Mouse (Mus musculus): ENCODE results near the gene Ccr5. TPM values are rescaled to one million over a fixed set of nuclear protein-coding genes. Genes with fewer than 3 reads are reported as not detected.

Ccr5 gene
- polyA plus RNA-seq (2015; fragmentation: Nextera tagmentation; extraction: Ambion mirVana): 1.6 and 1.7 TPM in 2 replicates

DNA sequence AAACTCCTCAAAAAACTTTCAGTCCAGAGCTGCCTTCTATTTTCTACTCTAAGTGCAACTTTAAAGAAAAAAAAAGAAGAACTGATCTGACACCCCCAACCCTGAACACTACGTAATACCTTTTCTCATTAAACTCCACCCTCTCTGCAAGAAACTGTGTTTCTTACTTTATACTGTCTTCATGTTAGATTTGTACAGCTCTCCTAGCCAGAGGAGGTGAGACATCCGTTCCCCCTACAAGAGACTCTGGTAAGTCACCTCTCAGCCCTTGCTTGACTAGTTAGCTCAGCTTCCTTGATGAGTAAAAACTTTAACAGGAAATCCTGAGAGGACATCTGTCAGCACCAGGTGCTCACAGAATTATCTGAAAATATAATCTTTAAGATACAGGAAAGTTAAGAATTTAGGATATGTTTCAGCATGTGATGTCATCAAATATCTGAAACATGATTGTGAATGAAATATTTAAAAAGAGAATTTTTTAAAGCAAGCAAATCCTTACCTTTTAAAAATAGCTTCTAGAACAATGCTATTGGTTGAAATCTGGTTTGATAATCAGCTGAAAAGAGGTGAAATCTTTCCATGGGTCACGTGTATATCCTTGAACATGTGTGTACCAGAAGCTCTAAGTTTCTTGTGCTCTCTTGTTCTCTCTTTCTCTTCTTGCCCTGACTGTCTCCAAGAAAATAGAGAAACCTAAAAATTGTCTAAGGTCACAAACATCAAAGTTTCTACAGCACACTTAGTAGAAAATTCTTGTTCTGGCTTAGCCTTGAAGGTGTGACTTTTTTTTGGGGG is at the start of gene Ccr5:
TSS of gene Ccr5 (plus strand) at position 157 of the 798 bp plus-strand sequence.

DNA sequence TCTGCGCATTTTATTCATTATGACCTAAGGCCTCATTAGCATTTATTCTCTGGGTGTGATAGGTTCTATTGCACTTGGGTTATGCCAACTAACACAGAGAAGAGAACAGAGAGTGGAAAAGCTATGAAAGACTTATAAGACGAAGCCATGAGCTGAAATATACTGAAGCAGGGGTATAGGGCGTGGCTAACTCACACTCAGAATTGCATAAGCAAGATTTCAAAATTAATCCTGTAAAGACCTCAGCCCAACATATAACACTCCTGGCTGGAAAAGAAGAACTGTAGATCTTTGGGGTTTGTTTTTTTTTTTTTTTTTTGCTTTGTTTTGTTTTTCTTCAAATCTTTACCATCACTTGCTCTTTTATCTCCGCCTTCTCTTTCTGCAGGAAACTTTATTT is 19.6 kb upstream of the Ccr5 start, which contains the start of gene Ccr2:
TSS of gene Ccr2 (plus strand) at position 228 of the 400 bp plus-strand sequence.

Other genes with a start within 250 kb of the Ccr5 start
- gene Ccr1, start 152.9 kb upstream of the Ccr5 start, polyA plus RNA-seq (2015; fragmentation: Nextera tagmentation; extraction: Ambion mirVana): 14.5 and 18.3 TPM in 2 replicates
- not detected in 2 replicates for gene Ccr1l1, start 143.1 kb upstream of the Ccr5 start, polyA plus RNA-seq (2015; fragmentation: Nextera tagmentation; extraction: Ambion mirVana)
- gene Ccr3, start 99.6 kb upstream of the Ccr5 start, polyA plus RNA-seq (2015; fragmentation: Nextera tagmentation; extraction: Ambion mirVana): 0.32 and 0.55 TPM in 2 replicates
- gene Ccr2, start 19.6 kb upstream of the Ccr5 start, polyA plus RNA-seq (2015; fragmentation: Nextera tagmentation; extraction: Ambion mirVana): 9.8 and 13.6 TPM in 2 replicates
- gene 2010315B03Rik, start 191.2 kb downstream of the Ccr5 start, polyA plus RNA-seq (2015; fragmentation: Nextera tagmentation; extraction: Ambion mirVana): 6.9 and 7.3 TPM in 2 replicates

Data from spleen, postnatal 0 days (tissue).